ENCODE assay signal across 8 mouse cellular contexts in genomic region chr17:46555673-46556583, GRCm38 (mm10). TPM values are rescaled to one million over a fixed set of nuclear protein-coding genes. Genes with fewer than 3 reads are reported as not detected.
A peak's percentile ranks its signal among the peaks of the same experiment; 100 is the strongest.
DNase-seq lines count a peak whose midpoint lies in the region; ATAC-seq and TF ChIP-seq lines count a peak whose summit lies in the region.

Gene Srf, minus strand, starts transcription at chr17:46556175.

- H3K4me1 ChIP-seq in MEL (ENCODE audit: control insufficient read depth in 1 of 2, insufficient read depth in 2 of 2, low read length in 2 of 2) = peaks cover 2 to 14% of the 10 kb centered on the region in 2 experiments; a peak in 3 of 4 replicates
- H3K4me1 ChIP-seq in cerebellum, adult 2 months (ENCODE audit: control insufficient read depth, insufficient read depth, low read length) = peaks cover 8% of the 10 kb centered on the region
- H3K4me1 ChIP-seq in forebrain, postnatal 0 days (ENCODE audit: insufficient read depth) = peaks cover 22% of the 10 kb centered on the region
- H3K4me1 ChIP-seq in lung, embryonic 15.5 days = peaks cover 39% of the 10 kb centered on the region

- peak in 1 of 2 experiments; percentile 17; a peak in 1 of 4 replicates for TF ChIP-seq EP300 in MEL (IDR thresholded peaks at IDR 0.05; ENCODE audit: low read depth in 1 of 2, low read length in 2 of 2)

- TF ChIP-seq RAD21 in MEL (IDR thresholded peaks at IDR 0.05; ENCODE audit: low read depth, low read length) = no peak

- H3K4me2 ChIP-seq in forebrain, postnatal 0 days (ENCODE audit: low read depth) = peak within 1 kb of the TSS; percentile 91
- peak within 1 kb of the TSS; percentile 83 for H3K4me2 ChIP-seq in lung, embryonic 15.5 days

- H3K4me3 ChIP-seq in MEL (ENCODE audit: control insufficient read depth in 1 of 2, insufficient read depth in 1 of 2, low read depth in 2 of 2, low read length in 2 of 2) = peak within 1 kb of the TSS; percentile 74 to 88
- H3K4me3 ChIP-seq in cerebellum, adult 2 months (replicated peaks; ENCODE audit: insufficient read depth, low read depth, low read length) = peak within 1 kb of the TSS; percentile 88
- peak within 1 kb of the TSS; percentile 100 for H3K4me3 ChIP-seq in forebrain, postnatal 0 days (ENCODE audit: low read depth, low read length)
- H3K4me3 ChIP-seq in lung, embryonic 15.5 days = peak within 1 kb of the TSS; percentile 92

- under 1% methylated on average over 87 of the region's 87 CpGs for WGBS in cerebellum, adult 2 months
- WGBS in forebrain, postnatal 0 days = under 1% methylated on average over 83 of the region's 87 CpGs
- WGBS in lung, embryonic 15.5 days = under 1% methylated on average over 85 of the region's 87 CpGs

- peak within 1 kb of the TSS; percentile 99 for H3K9ac ChIP-seq in MEL (ENCODE audit: control insufficient read depth, low read depth, low read length, poor library complexity, severe bottlenecking)
- H3K9ac ChIP-seq in forebrain, postnatal 0 days = peak within 1 kb of the TSS; percentile 94
- peak within 1 kb of the TSS; percentile 99 for H3K9ac ChIP-seq in lung, embryonic 15.5 days

- TF ChIP-seq CTCF in MEL (IDR thresholded peaks at IDR 0.05 in 2 of 3, conservative IDR thresholded peaks at IDR 0.05 in 1 of 3; ENCODE audit: control insufficient read depth in 1 of 3, insufficient read depth in 1 of 3, low read depth in 2 of 3, low read length in 3 of 3, poor library complexity in 1 of 3, severe bottlenecking in 1 of 3) = peak in 2 of 3 experiments; percentile 48 to 59; a peak in 5 of 6 replicates
- peak; percentile 32; the same call in 1 of the 2 replicates for TF ChIP-seq CTCF in cerebellum, adult 2 months (IDR thresholded peaks at IDR 0.05; ENCODE audit: borderline replicate concordance, insufficient read depth, low read depth, low read length)
- peak; percentile 48 for TF ChIP-seq CTCF in forebrain, postnatal 0 days (IDR thresholded peaks at IDR 0.05; ENCODE audit: low read depth)

- no peaks in the 10 kb centered on the region for H3K27me3 ChIP-seq in MEL (ENCODE audit: control insufficient read depth in 1 of 2, insufficient read depth in 2 of 2, low read length in 2 of 2)
- no peaks in the 10 kb centered on the region for H3K27me3 ChIP-seq in cerebellum, adult 2 months (ENCODE audit: control insufficient read depth, insufficient read depth, low read length)
- H3K27me3 ChIP-seq in forebrain, postnatal 0 days (ENCODE audit: insufficient read depth, low read length) = no peaks in the 10 kb centered on the region
- H3K27me3 ChIP-seq in lung, embryonic 15.5 days = no peaks in the 10 kb centered on the region

- H3K27ac ChIP-seq in MEL (ENCODE audit: control insufficient read depth, low read depth, low read length) = peak within 1 kb of the TSS; percentile 27
- H3K27ac ChIP-seq in cerebellum, adult 2 months (ENCODE audit: insufficient read depth, low read length) = peak within 1 kb of the TSS; percentile 40
- H3K27ac ChIP-seq in forebrain, postnatal 0 days (ENCODE audit: low read depth, low read length) = peak within 1 kb of the TSS; percentile 94
- H3K27ac ChIP-seq in lung, embryonic 15.5 days = peak within 1 kb of the TSS; percentile 97

- DNase-seq in MEL (ENCODE audit: low read depth, low spot score) = peak; percentile 98
- DNase-seq in cerebellum, adult 2 months = peak; percentile 95 to 98
- DNase-seq in forebrain, postnatal 0 days = peak; percentile 99
- peak; percentile 96 for DNase-seq in heart, postnatal 4 days
- DNase-seq in layer of hippocampus, adult 8-10 months (ENCODE audit: low spot score in 2 of 2) = peak; percentile 98 to 99
- peak; percentile 98 for DNase-seq in ovary, adult 18-20 months (ENCODE audit: low spot score)
- DNase-seq in thymus, postnatal 0 days (ENCODE audit: low spot score) = peak; percentile 98

- peaks cover 26% of the 10 kb centered on the region for H3K79me2 ChIP-seq in MEL (ENCODE audit: control insufficient read depth, insufficient read depth, low read length, poor library complexity)

- peaks cover 0 to 9% of the 10 kb centered on the region in 2 experiments; a peak in 2 of 4 replicates for H3K36me3 ChIP-seq in MEL (ENCODE audit: control insufficient read depth in 1 of 2, insufficient read depth in 2 of 2, low read length in 2 of 2)
- H3K36me3 ChIP-seq in forebrain, postnatal 0 days (ENCODE audit: insufficient read depth) = peaks cover 13% of the 10 kb centered on the region
- H3K36me3 ChIP-seq in lung, embryonic 15.5 days = peaks cover 12% of the 10 kb centered on the region

- ATAC-seq in forebrain, postnatal 0 days = peak; percentile 95
- ATAC-seq in lung, embryonic 15.5 days (ENCODE audit: borderline replicate concordance, extremely low read depth, low FRiP score, low TSS enrichment) = peak; percentile 91

- H3K9me3 ChIP-seq in MEL (replicated peaks; ENCODE audit: insufficient read depth, low read length) = no peaks in the 10 kb centered on the region
- no peaks in the 10 kb centered on the region for H3K9me3 ChIP-seq in forebrain, postnatal 0 days (ENCODE audit: low read length)
- no peaks in the 10 kb centered on the region for H3K9me3 ChIP-seq in lung, embryonic 15.5 days

- TF ChIP-seq POLR2A in MEL (IDR thresholded peaks at IDR 0.05; ENCODE audit: control insufficient read depth in 1 of 2, insufficient read depth in 1 of 2, low read depth in 1 of 2, low read length in 2 of 2, poor library complexity in 1 of 2) = peak; percentile 77 to 79
- TF ChIP-seq POLR2A in cerebellum, adult 2 months (IDR thresholded peaks at IDR 0.05; ENCODE audit: borderline replicate concordance, insufficient read depth, low read length) = peak; percentile 36; the same call in 1 of the 2 replicates

TF ChIP-seq in MEL, 35 proteins besides CTCF, POLR2A, EP300 and RAD21 (continues in another document):
- TF ChIP-seq E2F4 (IDR thresholded peaks at IDR 0.05; ENCODE audit: borderline replicate concordance, low read depth, low read length) (no peak), POLR2AphosphoS2 (IDR thresholded peaks at IDR 0.05; ENCODE audit: low read length) (no peak), GATA1 (IDR thresholded peaks at IDR 0.05; ENCODE audit: low read depth, low read length) (no peak), TCF12 (IDR thresholded peaks at IDR 0.05; ENCODE audit: low read depth, low read length) (peak; percentile 29), ZKSCAN1 (IDR thresholded peaks at IDR 0.05; ENCODE audit: low read depth, low read length) (no peak), ZMIZ1 (IDR thresholded peaks at IDR 0.05; ENCODE audit: low read depth, low read length) (peak; percentile 79; the same call in 1 of the 2 replicates), SMC3 (IDR thresholded peaks at IDR 0.05; ENCODE audit: low read depth, low read length) (no peak), TBP (IDR thresholded peaks at IDR 0.05; ENCODE audit: low read depth, low read length) (peak; percentile 91), RCOR1 (IDR thresholded peaks at IDR 0.05; ENCODE audit: low read depth, low read length) (no peak), CHD1 (IDR thresholded peaks at IDR 0.05; ENCODE audit: low read depth, low read length) (no peak), JUND (IDR thresholded peaks at IDR 0.05; ENCODE audit: low read depth, low read length) (no peak), NRF1 (IDR thresholded peaks at IDR 0.05; ENCODE audit: insufficient read depth, low read depth, low read length, poor library complexity, severe bottlenecking) (0 out of 2 replicates have a peak, but pooled peaks have one; percentile 17), MAZ (IDR thresholded peaks at IDR 0.05; ENCODE audit: low read depth, low read length) (peak; percentile 93), TAL1 (IDR thresholded peaks at IDR 0.05; ENCODE audit: low read length) (no peak), POLR2AphosphoS5 (IDR thresholded peaks at IDR 0.05; ENCODE audit: borderline replicate concordance, low read depth, low read length) (no peak), SIN3A (IDR thresholded peaks at IDR 0.05; ENCODE audit: low read length) (peak; percentile 91), ETS1 (IDR thresholded peaks at IDR 0.05; ENCODE audit: low read depth, low read length) (peak; percentile 42; the same call in 1 of the 2 replicates), CHD2 (IDR thresholded peaks at IDR 0.05; ENCODE audit: low read length) (peak; percentile 37; the same call in 1 of the 2 replicates), MAX (IDR thresholded peaks at IDR 0.05; ENCODE audit: low read length) (peak; percentile 84), BHLHE40 (IDR thresholded peaks at IDR 0.05; ENCODE audit: borderline replicate concordance, low read depth, low read length) (no peak), HCFC1 (IDR thresholded peaks at IDR 0.05; ENCODE audit: low read depth, low read length) (peak; percentile 77), KAT2A (conservative IDR thresholded peaks at IDR 0.05; ENCODE audit: low read depth, low read length) (no peak; the same call in 1 of the 2 replicates), MEF2A (IDR thresholded peaks at IDR 0.05; ENCODE audit: extremely low read depth, insufficient replicate concordance, low read depth, low read length, poor library complexity, severe bottlenecking) (no peak), MYC (IDR thresholded peaks at IDR 0.05; ENCODE audit: low read depth, low read length) (no peak), ZNF384 (IDR thresholded peaks at IDR 0.05; ENCODE audit: low read depth, low read length) (no peak), ELF1 (IDR thresholded peaks at IDR 0.05; ENCODE audit: low read depth, low read length) (peak; percentile 77), ZC3H11A (IDR thresholded peaks at IDR 0.05; ENCODE audit: low read depth, low read length) (no peak), MYB (IDR thresholded peaks at IDR 0.05; ENCODE audit: low read depth, low read length) (no peak), UBTF (IDR thresholded peaks at IDR 0.05; ENCODE audit: borderline replicate concordance, insufficient read depth, low read depth, low read length) (no peak), GABPA (IDR thresholded peaks at IDR 0.05; ENCODE audit: low read depth, low read length) (no peak), MXI1 (IDR thresholded peaks at IDR 0.05; ENCODE audit: low read depth, low read length) (peak; percentile 88)

RNA-seq across cellular contexts. Expression of gene Srf, which starts in this region (rescaled TPM):
- 38.9 and 43.9 TPM in 2 replicates for total RNA-seq in MEL (2012; rRNA removed)
- 100 to 1,000 TPM in 1 of 2 experiments, not detected in 1; 114 TPM for polyA plus RNA-seq in MEL (2012; ENCODE audit: insufficient read depth in 1 of 2, insufficient read length in 2 of 2, low read depth in 1 of 2, low replicate concordance in 2 of 2, missing spikeins in 1 of 2)
- 53.0 and 59.2 TPM in 2 replicates for polyA plus RNA-seq in cerebellum, adult 2 months (2012; rRNA removed)
- total RNA-seq in forebrain, postnatal 0 days (2014; rRNA removed) = 47.2 and 57.0 TPM in 2 replicates
- 2.3 and 2.4 TPM in 2 replicates for polyA plus RNA-seq in forebrain, postnatal 0 days (2015; fragmentation: Nextera tagmentation; extraction: Ambion mirVana)
- total RNA-seq in heart, postnatal 4 days (2021) = 100 to 1,000 TPM; 184 to 210 TPM
- 10 to 100 TPM; 66.2 to 84.0 (median 73.5) TPM for total RNA-seq in layer of hippocampus, adult 8-10 months (2022)
- 10.4 and 10.7 TPM in 2 replicates for polyA plus RNA-seq in lung, embryonic 15.5 days (2015; fragmentation: Nextera tagmentation; extraction: Ambion mirVana)
- 5.0 and 7.5 TPM in 2 replicates for polyA plus RNA-seq in thymus, postnatal 0 days (2015; fragmentation: Nextera tagmentation; extraction: Ambion mirVana)

Comparison
In these comparisons a context has a peak if more than half of its experiments do, and no peak if none do; other contexts are left out.
1. Peak in every context shown above with its lines: DNase-seq, ATAC-seq, H3K4me3 ChIP-seq and H3K27ac ChIP-seq.
2. H3K27ac ChIP-seq: peak in every context shown above with its lines; median percentile 97 in lung, embryonic 15.5 days; 94 in forebrain, postnatal 0 days; 40 in cerebellum, adult 2 months; 27 in MEL.